Mouse (Mus musculus) heart, adult 2 months (tissue): ENCODE data around the gene Fam20b.

ENCODE experiments used
- CTCF ChIP-seq: fragments of 200-600 bp; IDR thresholded peaks from 2 replicates; pipeline ENCODE4 v1.8.1; 2022; ENCODE audit warnings: antibody characterized with exemption, mild to moderate bottlenecking, moderate library complexity
- POLR2A ChIP-seq: fragments of 200-500 bp; IDR thresholded peaks from 2 replicates; pipeline ENCODE4 v1.6.1; 2011; ENCODE audit warnings: mild to moderate bottlenecking, low read depth, low read length, control low read depth; ENCODE audit not compliant: insufficient read depth

GRCm38 (mm10) chr1:156760549-156761429, 41.9 kb upstream of the Fam20b start:
- TF ChIP-seq CTCF, result no peak
- no peak for TF ChIP-seq POLR2A
